Mouse (Mus musculus) ES-E14 (cell line): ENCODE data around the gene Cog5.

Experiments used
- CHD2 ChIP-seq: IDR thresholded peaks from 2 replicates; pipeline ENCODE4 v1.6.1; 2014; ENCODE audit warnings: mild to moderate bottlenecking, low read depth, low read length, inconsistent platforms
- HCFC1 ChIP-seq: IDR thresholded peaks from 2 replicates; pipeline ENCODE4 v1.6.1; 2012; ENCODE audit warnings: low read length, inconsistent platforms, borderline replicate concordance; ENCODE audit not compliant: insufficient read depth
- MAFK ChIP-seq: IDR thresholded peaks from 2 replicates; pipeline ENCODE4 v1.6.1; 2014; ENCODE audit warnings: mild to moderate bottlenecking, low read depth, low read length, inconsistent platforms; ENCODE audit not compliant: insufficient read depth
- ZC3H11A ChIP-seq: IDR thresholded peaks from 2 replicates; pipeline ENCODE4 v1.6.1; 2012; ENCODE audit warnings: low read depth, mild to moderate bottlenecking, inconsistent platforms, low read length, borderline replicate concordance
- ZNF384 ChIP-seq: IDR thresholded peaks from 2 replicates; pipeline ENCODE4 v1.6.1; 2012; ENCODE audit warnings: low read depth, low read length, inconsistent platforms

GRCm38 (mm10) chr12:31895095-31895734 is 240.5 kb downstream of the Cog5 start:
- TF ChIP-seq ZC3H11A (no peak), HCFC1 (no peak), CHD2 (no peak), ZNF384 (no peak), MAFK (no peak)
